Mouse (Mus musculus) heart, embryonic 10.5 days (tissue): ENCODE data around the gene Zfp74. TPM values are rescaled to one million over a fixed set of nuclear protein-coding genes. Genes with fewer than 3 reads are reported as not detected.
A peak's percentile ranks its signal among the peaks of the same experiment; 100 is the strongest.

Experiments
- DNase-seq: peaks from one replicate; pipeline ENCODE4 v3.0.0-alpha.2; 2017; ENCODE audit warnings: low spot score
- H3K27ac ChIP-seq: fragments of 300-500 bp; sonication (generic); 2 replicates; pipeline ENCODE4 v1.5.1; 2016; ENCODE audit warnings: mild to moderate bottlenecking
- H3K27me3 ChIP-seq: fragments of 300-500 bp; sonication (generic); 2 replicates; pipeline ENCODE4 v1.6.1; 2016; ENCODE audit warnings: mild to moderate bottlenecking; ENCODE audit not compliant: poor library complexity, insufficient read depth, severe bottlenecking
- H3K36me3 ChIP-seq: fragments of 300-500 bp; sonication (generic); 2 replicates; pipeline ENCODE4 v1.6.1; 2016; ENCODE audit warnings: mild to moderate bottlenecking, moderate library complexity
- H3K4me1 ChIP-seq: fragments of 300-500 bp; sonication (generic); 2 replicates; pipeline ENCODE4 v1.6.1; 2016; ENCODE audit warnings: mild to moderate bottlenecking
- H3K4me3 ChIP-seq: fragments of 300-500 bp; sonication (generic); 2 replicates; pipeline ENCODE4 v1.5.1; 2016; ENCODE audit warnings: mild to moderate bottlenecking, moderate library complexity
- H3K9me3 ChIP-seq: fragments of 300-500 bp; sonication (generic); 2 replicates; pipeline ENCODE4 v1.6.1; 2016; ENCODE audit warnings: mild to moderate bottlenecking, moderate library complexity
- WGBS: fragments of 180-500 bp; shearing (Covaris S2); methylation state at CpG from one replicate; pipeline ENCODE4 v1.1.7; 2016; 5-methylcytosine and 5-hydroxymethylcytosine counted together
- microRNA-seq: library from miRNA; unstranded; fragments of <30 nt; microRNA quantifications from one replicate; pipeline ENCODE4, GENCODE M21; 2017
- polyA plus RNA-seq: library from polyadenylated mRNA; unstranded; fragments of >200 nt; fragmentation: Nextera tagmentation; extraction: Ambion mirVana; gene quantifications from 2 replicates; pipeline ENCODE4 v1.2.1, GENCODE M21; 2016

Gene Zfp74
- polyA plus RNA-seq, 1 experiment from 2014 or later = 10.9 TPM

DNA sequence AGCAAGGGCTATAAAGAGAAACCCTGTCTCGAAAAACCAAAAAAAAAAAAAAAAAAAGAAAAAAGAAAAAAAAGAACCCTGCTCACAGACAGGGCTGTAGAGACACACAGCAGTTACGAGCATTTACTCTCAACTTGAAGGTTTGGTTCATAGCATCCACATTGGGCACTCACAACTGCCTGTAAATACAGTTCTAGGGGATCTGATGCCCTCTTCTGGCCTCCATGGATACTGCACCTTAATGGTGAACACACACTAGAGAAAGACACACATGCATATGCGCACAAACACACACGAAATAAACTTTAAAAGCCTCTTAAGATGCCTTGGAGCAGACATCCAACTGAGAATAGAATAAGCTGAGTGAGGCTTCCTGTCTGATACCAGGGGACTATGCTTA lies 55.5 kb downstream of the Zfp74 start:
- H3K27ac ChIP-seq = no peak overlapping the region
- WGBS = 94% methylated on average over 3 of the region's 4 CpGs
- no peak overlapping the region for H3K4me3 ChIP-seq
- peaks cover 88% of the 10 kb centered on the region for H3K36me3 ChIP-seq
- no peaks in the 10 kb centered on the region for H3K4me1 ChIP-seq
- peak; percentile 48 for DNase-seq
- H3K27me3 ChIP-seq = no peaks in the 10 kb centered on the region
- peaks cover 23% of the 10 kb centered on the region for H3K9me3 ChIP-seq

DNA sequence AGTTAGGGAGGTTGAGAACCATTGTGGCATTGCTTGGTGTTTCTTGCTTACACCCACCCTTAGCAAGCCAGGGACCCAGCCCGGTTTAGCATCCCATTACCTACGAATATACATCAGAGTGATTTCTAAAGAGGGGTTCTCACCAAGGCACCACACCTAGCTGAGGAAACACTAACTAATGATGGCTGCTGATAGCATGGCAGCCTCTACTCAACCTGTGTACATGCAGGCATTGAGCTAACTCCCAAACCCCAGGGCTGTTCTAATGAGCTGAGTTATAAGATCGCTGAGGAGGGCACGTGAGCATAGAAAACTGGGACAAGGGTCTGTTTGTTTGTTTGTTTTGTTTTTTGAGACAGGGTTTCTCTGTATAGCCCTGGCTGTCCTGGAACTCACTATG lies 61.1 kb downstream of the Zfp74 start:
- Histone ChIP-seq H3K4me3 (no peak overlapping the region), H3K9me3 (peaks cover 29% of the 10 kb centered on the region), H3K27me3 (no peaks in the 10 kb centered on the region), H3K36me3 (peaks cover 74% of the 10 kb centered on the region), H3K4me1 (no peaks in the 10 kb centered on the region), H3K27ac (no peak overlapping the region)
- WGBS = 98% methylated on average over 4 of the region's 4 CpGs
- peak; percentile 67 for DNase-seq

DNA sequence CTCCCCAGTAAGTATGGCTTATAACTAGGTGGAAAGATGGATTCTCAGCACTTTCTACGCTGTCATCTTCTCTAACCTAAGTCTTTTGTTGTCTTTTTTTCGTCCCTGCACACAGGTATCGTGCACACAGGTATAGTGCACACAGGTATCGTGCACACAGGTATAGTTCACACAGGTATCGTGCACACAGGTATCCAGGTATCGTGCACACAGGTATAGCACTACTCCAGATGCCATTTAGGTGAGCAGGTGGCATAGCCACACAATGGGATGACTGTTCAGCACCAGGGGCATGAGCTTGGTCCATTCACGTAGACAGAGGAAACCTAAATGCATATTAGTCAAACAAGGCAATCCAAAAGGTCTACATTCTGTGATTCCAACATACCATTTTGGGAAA lies 63.4 kb downstream of the Zfp74 start:
- WGBS = 95% methylated on average over 7 of the region's 7 CpGs

DNA sequence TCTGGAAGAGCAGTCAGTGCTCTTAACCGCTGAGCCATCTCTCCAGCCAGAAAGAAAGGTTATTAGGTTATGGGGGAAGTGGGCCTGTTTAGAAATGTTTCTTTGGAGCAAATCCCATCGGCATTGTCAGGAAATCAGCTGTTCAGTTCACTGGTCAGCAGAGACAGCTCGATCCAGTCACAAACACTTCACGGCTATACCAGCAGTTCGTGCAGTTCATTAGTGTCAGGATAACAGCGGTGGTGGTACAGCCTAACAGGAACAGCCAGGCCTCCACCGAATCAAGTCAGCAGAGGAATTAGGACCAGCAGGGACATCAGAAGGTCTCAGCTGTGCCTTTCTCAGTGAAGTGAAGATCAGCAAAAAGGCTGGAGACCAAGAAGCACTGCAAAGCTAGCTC lies 73.0 kb downstream of the Zfp74 start:
- no peak overlapping the region for H3K4me3 ChIP-seq
- H3K27ac ChIP-seq = no peak overlapping the region
- no peaks in the 10 kb centered on the region for H3K4me1 ChIP-seq
- peaks cover 22% of the 10 kb centered on the region for H3K36me3 ChIP-seq
- DNase-seq = peak; percentile 58
- H3K27me3 ChIP-seq = no peaks in the 10 kb centered on the region
- H3K9me3 ChIP-seq = peaks cover 16% of the 10 kb centered on the region
- whole genome bisulfite sequencing = 86% methylated on average over 7 of the region's 7 CpGs

More for the DNA sequence above, 63.4 kb downstream of the Zfp74 start:
- H3K27ac ChIP-seq = no peak overlapping the region
- peaks cover 53% of the 10 kb centered on the region for H3K36me3 ChIP-seq
- peaks cover 42% of the 10 kb centered on the region for H3K9me3 ChIP-seq
- no peaks in the 10 kb centered on the region for H3K4me1 ChIP-seq
- peak; percentile 13 for DNase-seq
- no peak overlapping the region for H3K4me3 ChIP-seq
- no peaks in the 10 kb centered on the region for H3K27me3 ChIP-seq

Small RNA genes within 50 kb of the gene (microRNA-seq; reads per million reads assigned to microRNA genes)
- gene Mir7668 = 0.76 reads per million

Other genes with a start within 250 kb of the Zfp74 start
- not detected in 2 replicates for gene Catsperg2, start 227.1 kb downstream of the Zfp74 start, polyA plus RNA-seq
- 8.3 and 9.8 TPM in 2 replicates for gene Zfp84, start 185.5 kb downstream of the Zfp74 start, polyA plus RNA-seq
- 3.7 and 3.8 TPM in 2 replicates for gene Zfp30, start 170.1 kb downstream of the Zfp74 start, polyA plus RNA-seq
- 10.5 and 10.8 TPM in 2 replicates for gene Zfp790, start 138.0 kb downstream of the Zfp74 start, polyA plus RNA-seq
- gene Zfp940, start 100.4 kb downstream of the Zfp74 start, polyA plus RNA-seq = 4.4 and 5.7 TPM in 2 replicates
- 3.7 and 6.3 TPM in 2 replicates for gene Zfp420, start 94.1 kb downstream of the Zfp74 start, polyA plus RNA-seq
- 8.2 and 9.5 TPM in 2 replicates for gene Zfp27, start 47.5 kb downstream of the Zfp74 start, polyA plus RNA-seq
- 2.1 and 3.7 TPM in 2 replicates for gene Zfp383, start 45.9 kb downstream of the Zfp74 start, polyA plus RNA-seq
- 32.0 and 33.8 TPM in 2 replicates for gene Zfp568, start 29.9 kb upstream of the Zfp74 start, polyA plus RNA-seq
- 2.7 and 3.2 TPM in 2 replicates for gene Zfp14, start 97.3 kb upstream of the Zfp74 start, polyA plus RNA-seq
- 4.5 and 5.2 TPM in 2 replicates for gene Zfp82, start 118.8 kb upstream of the Zfp74 start, polyA plus RNA-seq
- 0.34 and 1.0 TPM in 2 replicates for gene Gm26920, start 136.3 kb upstream of the Zfp74 start, polyA plus RNA-seq
- gene Zfp566, start 136.4 kb upstream of the Zfp74 start, polyA plus RNA-seq = 7.0 and 10.7 TPM in 2 replicates
- 79.8 and 91.7 TPM in 2 replicates for gene Zfp260, start 140.7 kb upstream of the Zfp74 start, polyA plus RNA-seq
- gene Zfp382, start 167.9 kb upstream of the Zfp74 start, polyA plus RNA-seq = 9.5 and 10.8 TPM in 2 replicates
- 8.6 and 9.5 TPM in 2 replicates for gene Zfp146, start 215.7 kb upstream of the Zfp74 start, polyA plus RNA-seq
- gene Cox7a1, start 230.1 kb upstream of the Zfp74 start, polyA plus RNA-seq = 163 and 277 TPM in 2 replicates
- gene Capns1, start 244.7 kb upstream of the Zfp74 start, polyA plus RNA-seq = 76.6 and 84.1 TPM in 2 replicates